Mouse (Mus musculus): Measurements from ENCODE around the gene Tubal3. TPM values are rescaled to one million over a fixed set of nuclear protein-coding genes. Genes with fewer than 3 reads are reported as not detected.

Tubal3 gene
- not detected in 2 replicates for polyA plus RNA-seq (2012; rRNA removed)

- no peak for TF ChIP-seq POLR2A (IDR thresholded peaks at IDR 0.05; ENCODE audit: extremely low read depth, insufficient read depth, low read length)
- no peak for TF ChIP-seq CTCF (IDR thresholded peaks at IDR 0.05; ENCODE audit: extremely low read depth, insufficient read depth, low read length)
- Histone ChIP-seq H3K4me1 (ENCODE audit: control insufficient read depth, insufficient read depth, low read length) (no peaks in the 10 kb centered on the region), H3K4me3 (ENCODE audit: insufficient read depth, low read length) (peak within 1 kb of the TSS; percentile 55), H3K27ac (ENCODE audit: insufficient read depth, low read length) (no peak within 1 kb of the TSS)
Measured at GRCm38 (mm10) chr13:3917571-3918311, at the start of gene Tubal3, which contains the start of gene Net1. Gene Tubal3, plus strand, starts transcription at chr13:3918274. Gene Net1, minus strand, starts transcription at chr13:3918220.

- Histone ChIP-seq H3K4me3 (ENCODE audit: insufficient read depth, low read length) (no peak overlapping the region), H3K27ac (ENCODE audit: insufficient read depth, low read length) (no peak overlapping the region), H3K4me1 (ENCODE audit: control insufficient read depth, insufficient read depth, low read length) (no peaks in the 10 kb centered on the region)
- TF ChIP-seq CTCF (IDR thresholded peaks at IDR 0.05; ENCODE audit: extremely low read depth, insufficient read depth, low read length) = no peak
- TF ChIP-seq POLR2A (IDR thresholded peaks at IDR 0.05; ENCODE audit: extremely low read depth, insufficient read depth, low read length) = no peak
Measured at GRCm38 (mm10) chr13:3869901-3870300, 48.2 kb upstream of the Tubal3 start.

- peaks cover 2% of the 10 kb centered on the region; the same call in 1 of the 2 replicates for H3K4me1 ChIP-seq (ENCODE audit: control insufficient read depth, insufficient read depth, low read length)
- no peak overlapping the region for H3K27ac ChIP-seq (ENCODE audit: insufficient read depth, low read length)
- TF ChIP-seq CTCF (IDR thresholded peaks at IDR 0.05; ENCODE audit: extremely low read depth, insufficient read depth, low read length) = no peak
- no peak for TF ChIP-seq POLR2A (IDR thresholded peaks at IDR 0.05; ENCODE audit: extremely low read depth, insufficient read depth, low read length)
- no peak overlapping the region for H3K4me3 ChIP-seq (ENCODE audit: insufficient read depth, low read length)
Measured at GRCm38 (mm10) chr13:3872832-3873231, 45.2 kb upstream of the Tubal3 start.

- Histone ChIP-seq H3K4me3 (ENCODE audit: insufficient read depth, low read length) (no peak overlapping the region), H3K4me1 (ENCODE audit: control insufficient read depth, insufficient read depth, low read length) (peaks cover 2% of the 10 kb centered on the region; the same call in 1 of the 2 replicates), H3K27ac (ENCODE audit: insufficient read depth, low read length) (no peak overlapping the region)
- no peak for TF ChIP-seq CTCF (IDR thresholded peaks at IDR 0.05; ENCODE audit: extremely low read depth, insufficient read depth, low read length)
- TF ChIP-seq POLR2A (IDR thresholded peaks at IDR 0.05; ENCODE audit: extremely low read depth, insufficient read depth, low read length) = no peak
Measured at GRCm38 (mm10) chr13:3876448-3876847, 41.6 kb upstream of the Tubal3 start.

GRCm38 (mm10) chr13:3877185-3877584 lies 40.9 kb upstream of the Tubal3 start:
- TF ChIP-seq CTCF (IDR thresholded peaks at IDR 0.05; ENCODE audit: extremely low read depth, insufficient read depth, low read length) (no peak), POLR2A (IDR thresholded peaks at IDR 0.05; ENCODE audit: extremely low read depth, insufficient read depth, low read length) (no peak)
- H3K4me3 ChIP-seq (ENCODE audit: insufficient read depth, low read length) = no peak overlapping the region
- peaks cover 2% of the 10 kb centered on the region; the same call in 1 of the 2 replicates for H3K4me1 ChIP-seq (ENCODE audit: control insufficient read depth, insufficient read depth, low read length)
- no peak overlapping the region for H3K27ac ChIP-seq (ENCODE audit: insufficient read depth, low read length)

- no peak overlapping the region for H3K27ac ChIP-seq (ENCODE audit: insufficient read depth, low read length)
- TF ChIP-seq POLR2A (IDR thresholded peaks at IDR 0.05; ENCODE audit: extremely low read depth, insufficient read depth, low read length) (no peak), CTCF (IDR thresholded peaks at IDR 0.05; ENCODE audit: extremely low read depth, insufficient read depth, low read length) (no peak)
- peaks cover 2% of the 10 kb centered on the region; the same call in 1 of the 2 replicates for H3K4me1 ChIP-seq (ENCODE audit: control insufficient read depth, insufficient read depth, low read length)
- H3K4me3 ChIP-seq (ENCODE audit: insufficient read depth, low read length) = no peak overlapping the region
Measured at GRCm38 (mm10) chr13:3877679-3878220, 40.3 kb upstream of the Tubal3 start.

GRCm38 (mm10) chr13:3886663-3887062 lies 31.4 kb upstream of the Tubal3 start:
- no peak for TF ChIP-seq CTCF (IDR thresholded peaks at IDR 0.05; ENCODE audit: extremely low read depth, insufficient read depth, low read length)
- TF ChIP-seq POLR2A (IDR thresholded peaks at IDR 0.05; ENCODE audit: extremely low read depth, insufficient read depth, low read length) = no peak
- no peak overlapping the region for H3K27ac ChIP-seq (ENCODE audit: insufficient read depth, low read length)

GRCm38 (mm10) chr13:3889111-3889510 lies 29.0 kb upstream of the Tubal3 start:
- TF ChIP-seq CTCF (IDR thresholded peaks at IDR 0.05; ENCODE audit: extremely low read depth, insufficient read depth, low read length) (no peak), POLR2A (IDR thresholded peaks at IDR 0.05; ENCODE audit: extremely low read depth, insufficient read depth, low read length) (no peak)
- Histone ChIP-seq H3K27ac (ENCODE audit: insufficient read depth, low read length) (no peak overlapping the region), H3K4me3 (ENCODE audit: insufficient read depth, low read length) (no peak overlapping the region), H3K4me1 (ENCODE audit: control insufficient read depth, insufficient read depth, low read length) (peaks cover 1% of the 10 kb centered on the region; the same call in 1 of the 2 replicates)

More at GRCm38 (mm10) chr13:3886663-3887062, 31.4 kb upstream of the Tubal3 start:
- Histone ChIP-seq H3K4me1 (ENCODE audit: control insufficient read depth, insufficient read depth, low read length) (peaks cover 1% of the 10 kb centered on the region; the same call in 1 of the 2 replicates), H3K4me3 (ENCODE audit: insufficient read depth, low read length) (no peak overlapping the region)

GRCm38 (mm10) chr13:3890061-3890460 lies 28.0 kb upstream of the Tubal3 start:
- H3K27ac ChIP-seq (ENCODE audit: insufficient read depth, low read length) = no peak overlapping the region
- peaks cover 1% of the 10 kb centered on the region; the same call in 1 of the 2 replicates for H3K4me1 ChIP-seq (ENCODE audit: control insufficient read depth, insufficient read depth, low read length)
- peak overlapping the region; percentile 5; the same call in 1 of the 2 replicates for H3K4me3 ChIP-seq (ENCODE audit: insufficient read depth, low read length)
- TF ChIP-seq POLR2A (IDR thresholded peaks at IDR 0.05; ENCODE audit: extremely low read depth, insufficient read depth, low read length) = no peak
- no peak for TF ChIP-seq CTCF (IDR thresholded peaks at IDR 0.05; ENCODE audit: extremely low read depth, insufficient read depth, low read length)

All from cortical plate, adult 2 months (tissue).